Mouse (Mus musculus): Measurements from ENCODE around the gene Slc10a1. TPM values are rescaled to one million over a fixed set of nuclear protein-coding genes. Genes with fewer than 3 reads are reported as not detected.

The Slc10a1 gene
- polyA plus RNA-seq, 1 experiment from 2014 or later, result 0.47 TPM

- no peak overlapping the region for H3K27ac ChIP-seq (replicated peaks; ENCODE audit: low read depth, low read length)
- DNase-seq (ENCODE audit: low spot score), result no peak
- no peak overlapping the region for H3K4me2 ChIP-seq (ENCODE audit: low read depth, severe bottlenecking)
- H3K4me1 ChIP-seq (ENCODE audit: control insufficient read depth, insufficient read depth, low read length), result peaks cover 7% of the 10 kb centered on the region
- H3K27me3 ChIP-seq (ENCODE audit: control insufficient read depth, insufficient read depth, low read length), result no peaks in the 10 kb centered on the region
- no peaks in the 10 kb centered on the region for H3K9me3 ChIP-seq (ENCODE audit: control insufficient read depth, low read length)
- 66% methylated on average over 4 of the region's 4 CpGs for WGBS
- ATAC-seq (ENCODE audit: insufficient number of reproducible peaks, low FRiP score, low TSS enrichment, low read depth), result no peak
- H3K4me3 ChIP-seq (ENCODE audit: low read depth, low read length), result no peak overlapping the region
- H3K36me3 ChIP-seq (ENCODE audit: control insufficient read depth, insufficient read depth, low read length), result no peaks in the 10 kb centered on the region
- no peak overlapping the region for H3K9ac ChIP-seq (ENCODE audit: low read length)
These were observed 29.1 kb upstream of the Slc10a1 start for GRCm38 (mm10) chr12:80997652-80998051.

DNA sequence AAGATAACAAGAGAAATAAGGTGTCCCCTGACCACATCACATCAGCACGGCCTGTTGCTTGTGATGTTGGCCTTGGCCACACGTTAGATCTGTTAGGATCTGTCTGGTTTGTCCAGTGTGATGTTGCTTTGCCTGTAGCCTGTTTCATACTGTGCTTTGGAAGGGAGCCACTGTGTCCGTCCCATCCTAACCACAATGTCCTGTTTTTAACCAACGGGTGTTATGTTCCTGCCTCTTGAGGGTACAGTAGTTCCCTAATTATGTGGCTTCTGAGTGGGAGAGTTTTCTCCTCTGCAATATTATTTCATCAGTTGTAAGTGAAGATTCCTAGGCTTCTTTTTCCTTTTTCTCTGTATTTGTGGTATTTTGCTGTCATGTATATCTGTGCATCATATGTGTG lies 26.8 kb upstream of the Slc10a1 start:
- no peak overlapping the region for H3K27ac ChIP-seq (replicated peaks; ENCODE audit: low read depth, low read length)
- no peak overlapping the region for H3K4me2 ChIP-seq (ENCODE audit: low read depth, severe bottlenecking)
- H3K27me3 ChIP-seq (ENCODE audit: control insufficient read depth, insufficient read depth, low read length), result no peaks in the 10 kb centered on the region
- no peak overlapping the region for H3K4me3 ChIP-seq (ENCODE audit: low read depth, low read length)
- DNase-seq (ENCODE audit: low spot score) (no peak), ATAC-seq (ENCODE audit: insufficient number of reproducible peaks, low FRiP score, low TSS enrichment, low read depth) (no peak)
- 93% methylated on average over 4 of the region's 4 CpGs for WGBS
- no peaks in the 10 kb centered on the region for H3K9me3 ChIP-seq (ENCODE audit: control insufficient read depth, low read length)
- no peaks in the 10 kb centered on the region for H3K36me3 ChIP-seq (ENCODE audit: control insufficient read depth, insufficient read depth, low read length)
- H3K9ac ChIP-seq (ENCODE audit: low read length), result no peak overlapping the region
- H3K4me1 ChIP-seq (ENCODE audit: control insufficient read depth, insufficient read depth, low read length), result peaks cover 7% of the 10 kb centered on the region; the same call in 1 of the 2 replicates

DNA sequence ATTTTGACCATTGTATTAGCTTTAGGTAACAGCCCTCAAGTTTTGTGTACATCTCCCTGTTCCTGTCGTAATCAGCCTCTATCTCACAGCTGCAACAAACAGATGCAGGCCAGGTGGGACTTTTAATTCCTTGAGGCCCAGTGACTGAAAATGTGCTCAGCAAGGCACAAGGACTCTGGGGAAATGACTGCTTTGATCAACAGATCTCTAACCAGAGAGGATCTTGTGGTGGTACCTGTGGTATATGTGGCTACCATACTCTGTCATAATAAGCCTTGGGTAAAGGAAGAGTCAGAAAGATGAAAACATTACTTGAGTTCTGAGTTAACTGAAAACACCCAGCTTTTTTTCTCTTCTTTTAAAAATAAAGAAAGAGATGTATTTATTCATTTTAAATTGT lies 25.3 kb upstream of the Slc10a1 start:
- Histone ChIP-seq H3K27ac (replicated peaks; ENCODE audit: low read depth, low read length) (no peak overlapping the region), H3K9ac (ENCODE audit: low read length) (no peak overlapping the region), H3K4me2 (ENCODE audit: low read depth, severe bottlenecking) (no peak overlapping the region), H3K4me3 (ENCODE audit: low read depth, low read length) (no peak overlapping the region), H3K4me1 (ENCODE audit: control insufficient read depth, insufficient read depth, low read length) (peaks cover 2% of the 10 kb centered on the region; the same call in 1 of the 2 replicates), H3K36me3 (ENCODE audit: control insufficient read depth, insufficient read depth, low read length) (no peaks in the 10 kb centered on the region), H3K27me3 (ENCODE audit: control insufficient read depth, insufficient read depth, low read length) (no peaks in the 10 kb centered on the region), H3K9me3 (ENCODE audit: control insufficient read depth, low read length) (no peaks in the 10 kb centered on the region)
- ATAC-seq (ENCODE audit: insufficient number of reproducible peaks, low FRiP score, low TSS enrichment, low read depth) (no peak), DNase-seq (ENCODE audit: low spot score) (no peak)
- 58% methylated on average over 1 of the region's 1 CpGs for WGBS

- H3K4me1 ChIP-seq (ENCODE audit: control insufficient read depth, insufficient read depth, low read length), result no peaks in the 10 kb centered on the region
- H3K36me3 ChIP-seq (ENCODE audit: control insufficient read depth, insufficient read depth, low read length), result no peaks in the 10 kb centered on the region
- no peaks in the 10 kb centered on the region for H3K9me3 ChIP-seq (ENCODE audit: control insufficient read depth, low read length)
- ATAC-seq (ENCODE audit: insufficient number of reproducible peaks, low FRiP score, low TSS enrichment, low read depth) (no peak), DNase-seq (ENCODE audit: low spot score) (no peak)
- WGBS, result 86% methylated on average over 8 of the region's 8 CpGs
- no peak overlapping the region for H3K9ac ChIP-seq (ENCODE audit: low read length)
- no peak overlapping the region for H3K27ac ChIP-seq (replicated peaks; ENCODE audit: low read depth, low read length)
- H3K4me3 ChIP-seq (ENCODE audit: low read depth, low read length), result no peak overlapping the region
- no peak overlapping the region for H3K4me2 ChIP-seq (ENCODE audit: low read depth, severe bottlenecking)
- no peaks in the 10 kb centered on the region for H3K27me3 ChIP-seq (ENCODE audit: control insufficient read depth, insufficient read depth, low read length)
These were observed 24.1 kb upstream of the Slc10a1 start for GRCm38 (mm10) chr12:80992540-80993122.

DNA sequence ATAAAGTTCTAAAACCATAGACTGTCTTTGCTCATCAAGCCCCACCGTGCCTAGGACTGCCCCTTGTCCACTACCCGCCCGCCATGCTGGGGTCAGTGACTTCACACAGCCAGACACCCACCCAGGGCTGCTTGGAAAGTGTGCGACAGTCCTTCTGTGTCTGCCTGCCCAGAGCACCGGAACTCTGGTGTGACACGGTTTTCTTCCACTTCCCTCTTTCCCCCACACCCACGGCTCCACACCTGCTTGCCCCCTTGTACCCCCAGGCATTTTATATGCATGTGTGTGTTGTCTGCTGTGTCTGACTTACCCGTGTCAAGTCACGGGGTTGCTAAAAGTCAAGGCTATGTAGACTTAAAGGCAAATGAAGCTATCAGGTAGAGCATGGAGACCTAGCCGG lies 23.3 kb upstream of the Slc10a1 start:
- H3K4me3 ChIP-seq (ENCODE audit: low read depth, low read length), result no peak overlapping the region
- 80% methylated on average over 10 of the region's 10 CpGs for WGBS
- H3K9ac ChIP-seq (ENCODE audit: low read length), result no peak overlapping the region
- H3K9me3 ChIP-seq (ENCODE audit: control insufficient read depth, low read length), result no peaks in the 10 kb centered on the region
- H3K4me1 ChIP-seq (ENCODE audit: control insufficient read depth, insufficient read depth, low read length), result no peaks in the 10 kb centered on the region
- no peak for DNase-seq (ENCODE audit: low spot score)
- H3K4me2 ChIP-seq (ENCODE audit: low read depth, severe bottlenecking), result no peak overlapping the region
- ATAC-seq (ENCODE audit: insufficient number of reproducible peaks, low FRiP score, low TSS enrichment, low read depth), result no peak
- no peaks in the 10 kb centered on the region for H3K36me3 ChIP-seq (ENCODE audit: control insufficient read depth, insufficient read depth, low read length)
- H3K27ac ChIP-seq (replicated peaks; ENCODE audit: low read depth, low read length), result no peak overlapping the region
- H3K27me3 ChIP-seq (ENCODE audit: control insufficient read depth, insufficient read depth, low read length), result no peaks in the 10 kb centered on the region

- no peak overlapping the region for H3K4me3 ChIP-seq (ENCODE audit: low read depth, low read length)
- no peaks in the 10 kb centered on the region for H3K36me3 ChIP-seq (ENCODE audit: control insufficient read depth, insufficient read depth, low read length)
- ATAC-seq (ENCODE audit: insufficient number of reproducible peaks, low FRiP score, low TSS enrichment, low read depth) (no peak), DNase-seq (ENCODE audit: low spot score) (no peak)
- no peak overlapping the region for H3K27ac ChIP-seq (replicated peaks; ENCODE audit: low read depth, low read length)
- H3K4me2 ChIP-seq (ENCODE audit: low read depth, severe bottlenecking), result no peak overlapping the region
- no peaks in the 10 kb centered on the region for H3K4me1 ChIP-seq (ENCODE audit: control insufficient read depth, insufficient read depth, low read length)
- H3K9me3 ChIP-seq (ENCODE audit: control insufficient read depth, low read length), result no peaks in the 10 kb centered on the region
- no peaks in the 10 kb centered on the region for H3K27me3 ChIP-seq (ENCODE audit: control insufficient read depth, insufficient read depth, low read length)
- no peak overlapping the region for H3K9ac ChIP-seq (ENCODE audit: low read length)
- 85% methylated on average over 13 of the region's 13 CpGs for WGBS
These were observed 22.5 kb upstream of the Slc10a1 start for GRCm38 (mm10) chr12:80990901-80991445.

GRCm38 (mm10) chr12:80988286-80988685 lies 19.8 kb upstream of the Slc10a1 start:
- H3K27me3 ChIP-seq (ENCODE audit: control insufficient read depth, insufficient read depth, low read length), result no peaks in the 10 kb centered on the region
- DNase-seq (ENCODE audit: low spot score) (no peak), ATAC-seq (ENCODE audit: insufficient number of reproducible peaks, low FRiP score, low TSS enrichment, low read depth) (no peak)
- no peak overlapping the region for H3K9ac ChIP-seq (ENCODE audit: low read length)
- H3K27ac ChIP-seq (replicated peaks; ENCODE audit: low read depth, low read length), result no peak overlapping the region
- no peaks in the 10 kb centered on the region for H3K36me3 ChIP-seq (ENCODE audit: control insufficient read depth, insufficient read depth, low read length)
- H3K4me3 ChIP-seq (ENCODE audit: low read depth, low read length), result no peak overlapping the region
- no peaks in the 10 kb centered on the region for H3K4me1 ChIP-seq (ENCODE audit: control insufficient read depth, insufficient read depth, low read length)
- no peaks in the 10 kb centered on the region for H3K9me3 ChIP-seq (ENCODE audit: control insufficient read depth, low read length)
- no peak overlapping the region for H3K4me2 ChIP-seq (ENCODE audit: low read depth, severe bottlenecking)
- 94% methylated on average over 3 of the region's 3 CpGs for WGBS

DNA sequence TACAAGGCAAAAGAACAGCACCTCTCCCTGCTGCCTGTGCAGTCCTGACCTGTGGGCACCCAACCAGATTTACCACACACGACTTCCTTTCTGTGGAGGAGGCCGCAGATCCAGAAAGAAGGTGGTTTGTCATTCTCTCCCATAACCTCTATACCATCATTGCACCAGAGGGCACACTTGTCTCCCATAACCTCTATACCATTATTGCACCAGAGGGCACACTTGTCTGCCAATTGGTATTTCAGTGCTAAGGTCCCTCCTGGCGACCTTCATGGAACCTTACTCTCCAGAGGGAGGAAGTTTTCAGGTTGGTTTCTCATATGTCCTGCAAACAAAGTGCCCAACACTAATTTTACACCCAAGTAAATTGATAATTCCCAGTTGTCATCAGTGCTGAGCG lies 18.1 kb upstream of the Slc10a1 start:
- Histone ChIP-seq H3K9me3 (ENCODE audit: control insufficient read depth, low read length) (no peaks in the 10 kb centered on the region), H3K27ac (replicated peaks; ENCODE audit: low read depth, low read length) (no peak overlapping the region), H3K4me1 (ENCODE audit: control insufficient read depth, insufficient read depth, low read length) (no peaks in the 10 kb centered on the region), H3K27me3 (ENCODE audit: control insufficient read depth, insufficient read depth, low read length) (no peaks in the 10 kb centered on the region), H3K4me3 (ENCODE audit: low read depth, low read length) (no peak overlapping the region), H3K9ac (ENCODE audit: low read length) (no peak overlapping the region), H3K36me3 (ENCODE audit: control insufficient read depth, insufficient read depth, low read length) (no peaks in the 10 kb centered on the region), H3K4me2 (ENCODE audit: low read depth, severe bottlenecking) (no peak overlapping the region)
- 82% methylated on average over 4 of the region's 4 CpGs for WGBS
- ATAC-seq (ENCODE audit: insufficient number of reproducible peaks, low FRiP score, low TSS enrichment, low read depth), result no peak
- DNase-seq (ENCODE audit: low spot score), result no peak

DNA sequence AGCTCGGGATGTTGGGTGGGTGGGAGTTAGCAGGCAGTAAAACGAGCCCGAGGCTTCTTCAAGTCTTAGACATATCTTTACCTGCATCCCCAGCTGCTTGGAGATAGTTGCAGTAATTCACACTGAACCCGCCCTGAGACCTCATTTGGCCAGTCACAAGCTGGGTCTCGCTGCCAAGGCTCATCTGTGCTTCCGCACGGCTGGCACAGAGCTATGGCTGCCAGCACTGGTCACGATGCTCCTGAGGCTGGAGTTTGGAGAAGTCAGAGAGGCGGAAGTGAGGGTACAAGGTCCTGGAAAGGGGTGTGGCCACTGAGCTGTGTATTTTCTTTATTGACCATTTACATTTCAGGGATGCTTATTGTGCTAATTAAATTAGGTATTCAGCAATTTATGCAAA lies 15.2 kb upstream of the Slc10a1 start:
- H3K9me3 ChIP-seq (ENCODE audit: control insufficient read depth, low read length), result no peaks in the 10 kb centered on the region
- ATAC-seq (ENCODE audit: insufficient number of reproducible peaks, low FRiP score, low TSS enrichment, low read depth) (no peak), DNase-seq (ENCODE audit: low spot score) (no peak)
- no peaks in the 10 kb centered on the region for H3K27me3 ChIP-seq (ENCODE audit: control insufficient read depth, insufficient read depth, low read length)
- no peak overlapping the region for H3K4me2 ChIP-seq (ENCODE audit: low read depth, severe bottlenecking)
- H3K4me1 ChIP-seq (ENCODE audit: control insufficient read depth, insufficient read depth, low read length), result no peaks in the 10 kb centered on the region
- no peak overlapping the region for H3K9ac ChIP-seq (ENCODE audit: low read length)
- H3K4me3 ChIP-seq (ENCODE audit: low read depth, low read length), result no peak overlapping the region
- 85% methylated on average over 9 of the region's 9 CpGs for WGBS
- no peaks in the 10 kb centered on the region for H3K36me3 ChIP-seq (ENCODE audit: control insufficient read depth, insufficient read depth, low read length)
- no peak overlapping the region for H3K27ac ChIP-seq (replicated peaks; ENCODE audit: low read depth, low read length)

All from limb, embryonic 11.5 days (tissue).